Mouse (Mus musculus) olfactory bulb, adult 2 months (tissue): Measurements from ENCODE around the gene Wdr17.

Experiments
- CTCF ChIP-seq: fragments of 200-500 bp; IDR thresholded peaks from 2 replicates; pipeline ENCODE4 v1.5.1; 2012; ENCODE audit warnings: low read depth, mild to moderate bottlenecking, low read length, moderate library complexity; ENCODE audit not compliant: insufficient read depth
- POLR2A ChIP-seq: fragments of 200-500 bp; IDR thresholded peaks from 2 replicates; pipeline ENCODE4 v1.6.1; 2012; ENCODE audit warnings: mild to moderate bottlenecking, low read depth, low read length, moderate library complexity; ENCODE audit not compliant: insufficient read depth

DNA sequence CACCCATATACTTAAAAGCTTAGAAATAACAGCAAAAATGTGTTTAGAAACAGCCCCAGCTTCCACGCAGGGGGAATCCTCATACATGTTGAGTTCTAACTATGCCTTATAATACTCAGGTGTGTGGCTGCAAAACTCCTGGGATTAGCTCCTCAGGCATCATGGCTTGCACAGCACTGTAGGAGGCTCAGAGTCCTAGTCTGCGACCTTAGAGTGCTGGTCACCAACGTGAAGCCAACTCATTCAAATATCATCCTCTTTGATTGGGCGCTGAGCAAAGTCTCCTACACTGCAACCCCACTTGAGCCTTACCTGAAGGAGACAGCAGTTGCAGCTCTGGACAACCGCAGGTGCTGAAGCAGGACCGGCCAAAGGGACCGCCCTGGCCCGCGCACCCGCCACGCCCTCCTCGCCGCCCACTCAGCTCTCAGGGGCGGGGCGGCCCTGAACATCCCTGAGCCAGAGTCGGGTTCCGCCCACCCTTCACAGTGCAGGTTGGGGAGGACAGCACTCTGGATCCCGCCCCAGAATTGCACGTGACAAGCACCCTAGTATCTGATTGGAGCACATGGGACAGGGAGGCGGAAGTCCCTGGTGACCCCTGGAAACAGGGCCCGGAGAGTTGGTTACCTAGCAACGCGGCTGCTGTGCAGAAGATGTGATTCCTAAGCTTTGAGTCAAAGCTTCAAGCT lies 162.9 kb downstream of the Wdr17 start:
- no peak for TF ChIP-seq CTCF
- TF ChIP-seq POLR2A, result 0 out of 2 replicates have a peak, but pooled peaks have one; percentile 23
